Mouse (Mus musculus) CD4-positive, CD25-positive, alpha-beta regulatory T cell, adult 4 months (primary cell): Measurements from ENCODE around the gene Cars2. TPM values are rescaled to one million over a fixed set of nuclear protein-coding genes. Genes with fewer than 3 reads are reported as not detected.
"Not testable (repeated sequence)": the region's sequence is repeated elsewhere in the genome, so short reads cannot be mapped to it uniquely, and the experiment has no call there.

Source experiments
- ATAC-seq: one replicate; pipeline ENCODE4 v1.8.0; 2017
- polyA plus RNA-seq, 2 experiments: library from polyadenylated mRNA; unstranded; fragments of 100-300 nt; shearing (Covaris generic); gene quantifications; one replicate each; pipeline ENCODE4 v1.2.1; 2017

Cars2 gene
- polyA plus RNA-seq, 2 experiments from 2014 or later = 11.8 to 14.4 TPM

DNA sequence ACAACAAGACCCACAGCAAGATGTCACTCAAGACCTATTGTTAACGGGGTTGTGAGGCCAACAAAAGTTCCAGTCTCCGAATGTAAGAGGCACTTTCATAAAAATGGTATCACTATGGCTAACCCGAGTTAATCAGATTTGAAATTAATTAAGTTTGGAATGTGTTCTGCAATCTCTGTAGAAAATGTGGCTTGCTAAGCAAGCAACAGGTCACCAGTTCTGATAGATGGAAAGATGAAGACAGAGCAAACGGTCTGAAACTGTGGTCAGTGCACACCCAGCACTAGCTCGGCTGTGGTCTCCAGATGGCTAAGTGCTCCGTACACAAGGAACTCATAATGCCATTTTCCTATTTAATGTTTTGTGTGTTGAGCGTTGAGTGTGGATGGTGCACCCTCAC lies 79.9 kb downstream of the Cars2 start:
- no peak for ATAC-seq

- ATAC-seq = no peak
These were observed 81.5 kb downstream of the Cars2 start for GRCm38 (mm10) chr8:11469095-11469494.

- not testable (repeated sequence) for ATAC-seq
These were observed 84.1 kb downstream of the Cars2 start for GRCm38 (mm10) chr8:11466528-11466927.

DNA sequence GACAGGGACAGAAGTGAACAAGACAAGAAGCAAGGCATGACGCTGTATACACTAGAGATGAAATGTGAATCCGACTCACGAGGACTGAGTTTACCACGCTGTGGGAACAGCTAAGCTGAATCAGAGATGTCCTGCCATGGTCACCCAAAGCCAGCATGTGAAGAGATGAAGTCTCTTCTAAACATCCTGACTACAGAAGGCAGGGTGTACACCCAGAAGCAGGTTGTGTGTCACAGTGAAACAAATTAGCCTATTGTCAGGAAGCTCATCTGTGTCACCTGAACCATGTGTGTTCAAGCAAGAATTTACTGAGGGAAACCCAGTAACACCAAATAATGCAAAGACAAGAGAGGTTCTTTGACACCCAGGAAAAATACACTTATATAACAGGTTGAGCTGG lies 85.0 kb downstream of the Cars2 start:
- ATAC-seq = no peak

- no peak for ATAC-seq
These were observed 85.9 kb downstream of the Cars2 start for GRCm38 (mm10) chr8:11464707-11464964.

Other genes with a start within 250 kb of the Cars2 start
- gene Col4a2, start 238.0 kb downstream of the Cars2 start, polyA plus RNA-seq = not detected
- gene Col4a1, start 238.0 kb downstream of the Cars2 start, polyA plus RNA-seq = under 1 TPM in 1 of 2 experiments, not detected in 1; 0.22 TPM
- 10 to 100 TPM; 12.0 to 12.8 TPM for gene Rab20, start 72.1 kb downstream of the Cars2 start, polyA plus RNA-seq
- 10 to 100 TPM; 56.4 to 77.8 TPM for gene Naxd, start 53.3 kb downstream of the Cars2 start, polyA plus RNA-seq
- 10 to 100 TPM; 68.4 to 71.0 TPM for gene Ing1, start 4.8 kb upstream of the Cars2 start, polyA plus RNA-seq
- gene Ankrd10, start 85.0 kb upstream of the Cars2 start, polyA plus RNA-seq = 10 to 100 TPM; 71.3 to 83.5 TPM
- under 1 TPM; 0.51 to 0.54 TPM for gene 1700016D06Rik, start 150.3 kb upstream of the Cars2 start, polyA plus RNA-seq
- gene Arhgef7, start 176.9 kb upstream of the Cars2 start, polyA plus RNA-seq = 10 to 100 TPM; 33.2 to 42.6 TPM